Mouse (Mus musculus): ENCODE data around the gene Gstcd.

Gstcd gene

DNA sequence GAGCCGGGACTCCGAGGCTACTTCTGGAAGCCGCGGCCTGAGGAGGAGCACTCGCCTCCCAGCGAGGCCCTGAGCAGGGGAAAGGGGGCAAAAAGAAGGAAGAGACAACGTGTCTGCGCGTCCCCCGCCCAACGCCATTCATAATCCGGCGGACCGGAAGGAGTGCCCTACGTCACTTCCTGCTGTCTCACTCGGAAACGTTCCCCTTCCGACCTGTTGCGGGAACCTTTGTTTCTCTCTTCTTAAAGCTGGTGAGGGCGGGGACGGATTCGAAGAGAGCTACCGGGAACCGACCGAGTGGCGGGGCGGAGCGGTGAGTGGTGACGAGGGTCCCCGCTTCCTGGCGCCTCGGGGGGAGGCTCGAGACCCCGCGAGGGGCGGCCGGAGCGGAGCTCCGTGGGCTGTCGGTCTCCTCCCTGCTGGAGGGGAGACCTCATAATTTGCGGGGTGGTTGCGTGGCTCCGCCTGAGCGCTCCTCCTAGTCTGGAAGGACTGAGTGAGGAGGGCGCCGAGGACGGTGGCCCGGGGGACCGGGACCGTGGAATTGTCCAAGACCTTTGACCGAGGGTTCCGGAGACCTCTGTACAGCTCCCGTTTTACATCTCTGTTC is at the start of gene Gstcd, which contains the start of gene Ints12:
TSS of gene Gstcd (minus strand) at position 370 of the 610 bp plus-strand sequence.
TSS of gene Ints12 (plus strand) at position 177 of the 610 bp plus-strand sequence.
- peak; percentile 88 for DNase-seq

GRCm38 (mm10) chr3:133132611-133133010 is 40.8 kb upstream of the Gstcd start:
- no peak for DNase-seq

DNA sequence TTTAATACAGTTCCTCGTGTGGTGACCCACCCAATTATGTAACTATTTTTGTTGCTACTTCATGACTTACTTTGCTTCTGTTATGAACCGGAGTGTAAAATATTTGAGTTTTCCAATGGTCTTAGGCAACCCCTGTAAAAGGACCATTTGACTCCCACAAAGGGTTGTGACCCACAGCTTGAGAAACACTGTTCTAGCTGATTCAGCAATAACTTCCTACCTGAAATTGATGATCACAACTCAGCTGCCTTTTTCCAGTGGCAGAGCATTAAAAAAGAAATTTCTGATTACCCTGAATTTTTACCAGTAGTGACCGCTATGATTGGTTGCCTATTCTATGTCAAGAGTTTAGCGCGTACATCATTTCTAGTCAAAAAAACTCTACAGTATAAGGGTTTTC is 39.5 kb upstream of the Gstcd start:
- no peak for DNase-seq

GRCm38 (mm10) chr3:133113281-133113680 is 21.4 kb upstream of the Gstcd start:
- DNase-seq: no peak

DNA sequence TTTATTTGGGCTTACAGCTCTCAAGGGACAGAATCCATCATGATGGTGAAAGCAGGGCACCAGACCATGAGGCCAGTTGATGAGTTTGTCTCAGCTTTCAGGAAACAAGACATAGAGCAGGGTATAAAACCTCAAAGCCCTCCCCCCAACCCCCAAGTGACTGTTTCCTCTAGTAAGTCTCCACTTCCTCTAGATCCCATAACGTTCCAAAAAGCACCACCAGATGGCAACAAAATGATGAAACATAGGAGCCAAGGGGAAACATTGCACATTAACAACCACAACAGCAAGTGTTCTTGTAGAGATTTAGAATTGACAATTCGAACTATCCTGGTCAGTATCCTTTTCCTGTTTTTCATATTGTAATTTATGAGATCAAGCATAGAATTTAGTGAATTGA is 19.9 kb upstream of the Gstcd start:
- no peak for DNase-seq

GRCm38 (mm10) chr3:133109844-133110243 is 18.0 kb upstream of the Gstcd start:
- DNase-seq: no peak

DNA sequence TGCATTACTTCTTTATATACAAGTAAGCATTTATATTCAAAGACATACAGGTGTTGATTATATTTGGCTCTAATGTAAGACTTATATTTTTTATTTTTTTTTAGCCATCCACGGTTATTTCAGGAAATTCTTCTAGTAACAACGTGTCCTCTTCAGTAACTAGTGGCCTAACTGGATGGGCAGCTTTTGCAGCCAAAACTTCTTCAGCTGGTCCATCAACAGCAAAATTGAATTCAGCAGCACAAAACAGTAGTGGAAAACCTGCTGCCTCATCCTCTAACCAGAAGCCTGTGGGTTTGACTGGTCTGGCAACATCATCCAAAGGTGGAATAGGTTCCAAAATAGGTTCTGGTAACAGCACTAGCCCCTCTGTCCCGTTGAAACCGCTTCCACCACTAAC is 16.9 kb upstream of the Gstcd start:
- DNase-seq: no peak

DNA sequence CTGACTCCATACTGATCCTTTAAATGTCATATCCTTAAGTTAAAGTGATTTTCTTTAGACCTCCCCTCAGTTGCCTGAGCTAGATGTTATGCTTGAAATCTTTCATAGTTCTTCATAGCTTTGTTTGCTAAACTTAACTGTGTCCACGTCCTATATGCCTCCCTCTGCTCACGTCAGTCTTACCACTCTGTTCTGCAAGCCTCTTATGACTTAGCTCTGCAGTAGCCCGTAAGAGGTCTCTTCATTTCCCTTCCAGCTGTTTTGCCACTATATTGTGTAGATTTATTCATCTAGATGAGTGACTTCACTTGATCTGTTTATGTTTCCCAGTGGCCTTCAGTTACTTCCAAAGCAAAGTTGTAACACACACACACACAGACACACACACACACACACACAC is 12.6 kb upstream of the Gstcd start:
- DNase-seq: no peak

DNA sequence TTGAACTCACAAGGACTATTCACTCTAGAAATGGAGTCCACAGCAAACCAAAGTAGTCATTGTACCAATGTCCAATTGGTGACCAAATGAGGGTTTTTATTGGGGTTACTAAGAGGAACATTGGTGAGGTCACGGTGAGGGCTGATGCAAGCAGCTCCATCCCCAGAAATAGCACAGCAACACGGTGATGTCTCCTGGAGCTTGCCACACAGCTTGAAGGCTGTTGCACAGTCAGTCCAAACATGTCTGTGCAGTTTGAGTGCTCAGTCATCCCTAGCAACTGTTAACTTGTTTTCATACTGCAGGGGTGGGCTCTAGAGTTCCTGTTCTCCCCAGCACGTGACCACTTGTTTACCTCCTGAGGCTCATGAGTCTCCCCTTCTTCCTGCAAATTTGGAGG is 11.9 kb upstream of the Gstcd start:
- DNase-seq: no peak

DNA sequence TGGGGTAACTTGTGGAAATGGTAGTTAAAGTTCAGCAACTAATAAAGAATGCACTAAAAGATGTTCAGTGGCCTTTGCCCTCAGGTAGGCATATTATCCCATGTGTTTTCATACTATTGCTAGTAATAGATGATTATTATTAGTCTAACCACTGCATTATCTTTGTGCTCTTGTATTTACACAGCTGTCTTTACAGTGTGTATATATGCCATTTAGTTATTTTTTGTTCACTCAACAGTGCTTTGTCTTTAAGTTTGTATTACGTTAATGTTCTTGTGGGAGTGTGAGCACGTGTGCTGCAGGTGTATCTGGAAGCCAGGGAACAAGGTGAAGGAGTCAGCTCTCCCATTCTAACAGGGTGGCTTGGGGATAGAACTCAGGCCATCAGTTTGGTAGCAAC is 7.1 kb upstream of the Gstcd start:
- DNase-seq: no peak

- no peak for DNase-seq
Measured at GRCm38 (mm10) chr3:133098336-133098735, 6.5 kb upstream of the Gstcd start.

- no peak for DNase-seq
Measured at GRCm38 (mm10) chr3:133097936-133098335, 6.1 kb upstream of the Gstcd start.

DNA sequence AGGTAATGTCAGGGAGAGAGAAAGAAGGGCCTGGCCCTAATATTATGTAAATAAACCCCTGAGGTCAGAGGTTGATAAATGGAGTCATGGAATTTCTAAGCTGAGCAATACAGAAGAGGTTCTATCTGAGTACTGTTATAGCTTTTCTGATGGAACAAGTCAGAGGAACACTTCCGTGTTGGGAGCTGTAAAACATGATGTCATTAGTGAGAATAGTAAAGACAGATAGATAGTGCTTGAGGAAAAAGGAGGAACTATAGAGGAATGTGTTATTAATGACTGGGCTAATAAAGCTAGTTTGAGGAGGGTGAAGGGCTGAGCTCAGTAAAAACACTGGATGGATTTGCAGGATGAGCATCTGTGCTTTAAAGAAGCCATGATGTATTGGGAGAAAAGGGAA is 2.5 kb upstream of the Gstcd start:
- no peak for DNase-seq

GRCm38 (mm10) chr3:133092936-133093335 is 1.1 kb upstream of the Gstcd start:
- no peak for DNase-seq

DNA sequence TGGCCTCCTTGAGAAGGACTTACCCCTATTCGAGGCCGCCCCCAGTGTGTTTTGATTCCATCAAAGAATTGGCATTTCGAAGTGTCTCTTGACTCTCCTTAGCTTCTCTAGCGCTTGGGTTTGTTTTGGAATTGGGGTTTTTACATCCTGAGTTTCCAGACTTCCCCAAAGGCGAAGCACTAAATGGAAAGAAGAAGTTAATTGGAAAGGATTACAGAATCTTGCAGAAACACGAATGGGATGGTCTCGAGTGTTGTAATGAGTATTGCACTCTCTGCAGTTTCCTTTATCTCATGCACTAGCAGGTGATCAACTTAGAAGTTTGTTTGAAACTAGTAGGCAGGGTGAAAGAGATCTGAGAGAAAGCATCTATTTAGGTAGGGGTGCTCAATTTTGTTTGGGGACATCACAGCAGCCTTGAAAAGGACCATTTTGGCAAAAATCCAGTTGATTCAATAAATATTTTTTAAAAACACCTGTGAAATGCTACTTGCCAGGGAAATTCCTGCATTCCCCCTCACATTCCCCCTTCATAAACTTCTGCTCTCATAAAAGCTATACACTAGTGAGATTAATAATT is 531 bp upstream of the Gstcd start:
- no peak for DNase-seq

GRCm38 (mm10) chr3:133091121-133091663 is 641 bp downstream of the Gstcd start:
- DNase-seq: no peak

DNA sequence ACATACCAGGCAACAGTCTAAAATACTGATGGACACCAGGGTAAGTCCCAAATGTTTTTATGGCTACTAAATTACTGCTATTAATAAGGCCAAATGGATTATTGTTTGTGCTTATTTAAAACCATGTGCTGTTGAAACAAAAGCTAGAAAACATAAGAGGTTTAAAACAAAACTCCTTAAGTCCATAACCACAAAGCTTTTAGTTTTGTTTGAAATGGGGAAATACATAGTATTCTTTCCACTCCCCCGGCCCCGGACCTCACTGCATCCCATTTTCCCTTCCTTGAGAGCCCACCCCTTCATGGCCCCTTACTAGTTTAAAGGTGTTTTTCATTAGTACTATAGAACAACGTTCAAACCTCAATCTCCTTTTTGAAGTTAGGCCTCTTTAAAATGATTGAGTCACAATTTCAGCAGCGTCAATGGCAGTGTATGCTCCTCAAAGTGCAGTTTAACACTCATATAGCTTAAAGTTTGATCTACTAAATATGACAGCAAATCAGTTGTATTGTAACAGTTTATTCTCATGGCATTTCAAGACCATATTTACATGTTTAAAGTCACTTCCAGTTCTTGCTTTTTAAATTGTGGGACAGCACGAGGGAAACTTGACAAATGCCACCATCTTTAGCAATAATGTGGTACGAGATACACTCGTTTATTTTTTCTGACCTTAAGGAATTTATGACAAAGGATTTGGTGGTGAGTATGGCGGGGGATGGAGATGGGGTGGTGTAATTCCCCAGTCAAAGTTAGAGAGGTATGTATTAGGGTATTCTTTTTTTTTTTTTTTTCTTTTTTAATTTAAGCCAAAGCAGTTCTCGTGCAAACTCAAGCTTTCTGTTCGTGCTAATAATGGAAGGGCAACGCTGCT is 1.3 kb downstream of the Gstcd start:
- DNase-seq: no peak

DNA sequence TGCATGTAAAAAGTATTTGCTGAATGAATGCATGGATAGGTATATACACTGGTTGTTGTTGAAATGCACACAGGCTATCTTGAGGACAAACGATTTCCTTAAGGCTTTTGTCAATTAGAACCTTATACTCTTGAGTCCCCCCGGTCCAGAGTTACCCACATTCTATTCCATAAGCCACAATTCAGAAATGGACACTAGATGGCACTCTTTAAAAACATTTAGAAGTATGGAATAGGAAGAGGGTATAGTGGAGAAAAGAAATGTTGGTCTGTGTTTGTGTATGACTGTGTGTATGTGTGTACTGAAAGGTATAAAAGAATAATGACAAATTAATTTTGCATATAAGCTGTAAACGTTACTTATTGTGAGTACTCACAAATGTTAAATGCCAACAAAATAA is 6.0 kb downstream of the Gstcd start:
- DNase-seq: no peak

DNA sequence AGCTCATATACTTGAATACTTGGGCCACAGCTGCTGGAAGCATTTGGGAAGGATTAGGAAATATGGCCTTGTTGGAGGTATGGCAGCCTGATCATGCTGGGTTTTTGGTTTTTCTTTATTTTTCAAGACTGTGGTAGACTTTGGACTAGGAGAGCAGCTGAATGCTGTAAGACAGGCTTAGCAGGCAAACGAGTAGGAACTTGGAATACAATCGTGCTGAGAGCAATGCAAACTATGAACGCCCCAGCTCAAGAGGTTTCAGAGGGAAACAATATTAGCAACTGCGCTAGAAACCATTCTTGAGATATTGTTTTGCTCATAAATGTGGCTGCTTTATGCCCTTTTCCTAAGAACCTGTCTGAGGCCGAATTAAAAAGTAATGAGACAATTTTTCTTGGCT is 9.1 kb downstream of the Gstcd start:
- no peak for DNase-seq

DNA sequence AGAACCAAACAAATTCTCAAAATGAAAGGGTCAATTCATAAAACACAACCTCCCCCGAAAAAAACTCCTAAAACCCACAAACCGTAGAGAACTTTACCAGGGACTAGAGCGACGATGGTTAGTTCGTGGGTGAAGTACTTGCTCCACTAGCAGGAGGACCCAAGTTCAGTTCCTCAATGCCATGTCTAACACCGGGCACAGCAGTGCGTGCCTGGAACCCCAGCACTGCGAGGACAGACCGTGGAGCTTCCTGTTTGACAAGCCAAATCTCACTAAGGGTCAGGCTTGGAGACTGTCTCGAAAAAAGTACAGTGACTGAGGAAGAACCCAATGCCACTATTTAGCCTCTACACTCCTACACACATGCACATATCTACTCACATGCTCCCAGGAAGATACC is 16.3 kb downstream of the Gstcd start:
- DNase-seq: no peak

GRCm38 (mm10) chr3:133052068-133052467 is 39.8 kb downstream of the Gstcd start:
- DNase-seq: no peak

DNA sequence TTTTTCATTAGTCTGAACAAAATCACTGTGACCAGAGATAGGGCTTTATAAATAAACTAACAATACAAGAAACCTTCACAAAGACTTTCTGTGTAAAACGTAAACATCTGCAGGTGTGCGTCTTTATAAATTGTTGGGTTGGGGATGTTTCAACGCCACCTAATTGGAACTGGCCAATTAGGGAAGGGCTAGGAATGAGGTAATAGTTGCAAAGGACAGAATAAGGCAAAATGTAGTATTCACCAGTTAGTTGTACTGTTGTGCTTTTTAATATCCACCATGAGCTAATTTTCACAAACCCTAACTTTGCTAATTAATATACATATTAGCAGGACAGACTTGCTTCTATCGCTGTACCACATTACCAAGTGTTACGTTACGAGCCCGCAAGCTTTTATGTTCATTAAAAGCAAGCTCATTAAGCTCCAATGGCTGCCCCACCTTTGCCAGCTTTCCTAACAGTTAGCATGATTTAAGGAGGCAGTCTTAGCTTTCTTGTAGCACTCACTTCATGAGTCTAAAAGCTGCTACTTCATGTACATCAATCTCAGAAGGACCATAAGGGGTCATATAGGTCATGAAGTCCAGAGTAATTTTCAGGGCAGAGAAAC is 58.6 kb downstream of the Gstcd start:
- no peak for DNase-seq

DNA sequence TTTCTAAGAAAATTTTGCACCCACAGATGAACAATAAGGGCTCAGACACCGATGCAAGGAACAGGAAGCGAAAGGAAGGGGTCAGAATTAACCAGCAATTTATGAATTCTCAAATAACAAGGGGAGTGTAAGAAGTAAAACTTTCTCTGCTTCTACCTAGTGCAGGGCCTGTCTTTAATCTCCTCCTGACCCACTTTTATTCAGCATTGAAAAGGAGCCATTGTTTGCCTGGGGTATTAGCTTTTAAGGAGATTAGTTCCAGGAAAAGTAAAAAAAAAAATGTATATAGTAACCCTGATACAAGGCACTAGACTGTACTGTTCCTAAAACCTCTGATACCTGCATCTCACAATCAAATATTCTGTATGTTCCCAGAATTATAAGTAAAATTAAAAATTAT is 64.9 kb downstream of the Gstcd start:
- DNase-seq: no peak

Data from kidney, adult 11 months (tissue).